Mouse (Mus musculus): ENCODE measurements around the gene Mfap1b.

- TF ChIP-seq CTCF (IDR thresholded peaks at IDR 0.05; ENCODE audit: extremely low read depth, insufficient read depth, insufficient read length, insufficient replicate concordance) (no peak), POLR2A (IDR thresholded peaks at IDR 0.05; ENCODE audit: low read depth, low read length) (no peak)
Observed at GRCm38 (mm10) chr2:121441800-121442199, 32.1 kb downstream of the Mfap1b start.
